Mouse (Mus musculus) retina, adult 2 months (tissue): ENCODE measurements around the gene Vps16.

Source experiments
- DNase-seq: peaks from one replicate; pipeline ENCODE4 v3.0.0-alpha.2; 2012; ENCODE audit warnings: low read depth, low spot score

Vps16 gene

GRCm38 (mm10) chr2:130421781-130422620, 2.1 kb upstream of the Vps16 start:
- no peak for DNase-seq

- no peak for DNase-seq
Measured at GRCm38 (mm10) chr2:130423397-130424125, 578 bp upstream of the Vps16 start.

- no peak for DNase-seq
Measured at GRCm38 (mm10) chr2:130425112-130425511, 973 bp downstream of the Vps16 start.

GRCm38 (mm10) chr2:130429851-130430250, 5.7 kb downstream of the Vps16 start:
- DNase-seq: no peak

GRCm38 (mm10) chr2:130430484-130430883, 6.3 kb downstream of the Vps16 start:
- DNase-seq: no peak

- DNase-seq: no peak
Measured at GRCm38 (mm10) chr2:130432157-130432556, 8.0 kb downstream of the Vps16 start.

- DNase-seq: no peak
Measured at GRCm38 (mm10) chr2:130433152-130433551, 9.0 kb downstream of the Vps16 start.

GRCm38 (mm10) chr2:130436769-130437168, 12.6 kb downstream of the Vps16 start:
- no peak for DNase-seq

- no peak for DNase-seq
Measured at GRCm38 (mm10) chr2:130438861-130439260, 14.7 kb downstream of the Vps16 start.

- DNase-seq: no peak
Measured at GRCm38 (mm10) chr2:130439840-130440480, 15.8 kb downstream of the Vps16 start.

- no peak for DNase-seq
Measured at GRCm38 (mm10) chr2:130442162-130442561, 18.0 kb downstream of the Vps16 start.

GRCm38 (mm10) chr2:130448449-130448848, 24.3 kb downstream of the Vps16 start:
- no peak for DNase-seq

GRCm38 (mm10) chr2:130449021-130449793, 25.1 kb downstream of the Vps16 start:
- no peak for DNase-seq

GRCm38 (mm10) chr2:130449794-130450433, 25.8 kb downstream of the Vps16 start, which contains the start of gene Ptpra:
Gene Ptpra, plus strand, starts transcription at chr2:130450278.
- DNase-seq: peak; percentile 71

GRCm38 (mm10) chr2:130450434-130450796, 26.3 kb downstream of the Vps16 start:
- peak; percentile 50 for DNase-seq

GRCm38 (mm10) chr2:130451086-130451726, 27.1 kb downstream of the Vps16 start:
- DNase-seq: no peak

GRCm38 (mm10) chr2:130451727-130452090, 27.6 kb downstream of the Vps16 start:
- no peak for DNase-seq

GRCm38 (mm10) chr2:130452266-130452665, 28.1 kb downstream of the Vps16 start:
- DNase-seq: no peak

GRCm38 (mm10) chr2:130453421-130453820, 29.3 kb downstream of the Vps16 start:
- DNase-seq: no peak

- no peak for DNase-seq
Measured at GRCm38 (mm10) chr2:130454748-130455370, 30.7 kb downstream of the Vps16 start.
